Mouse (Mus musculus) embryo, embryonic 10 days (tissue): Measurements from ENCODE around the gene Tmem131.
"Not testable (repeated sequence)": the region's sequence is repeated elsewhere in the genome, so short reads cannot be mapped to it uniquely, and the experiment has no call there.

Source experiments
- DNase-seq: peaks from one replicate; pipeline ENCODE4 v3.0.0-alpha.2; 2015; ENCODE audit warnings: low spot score

The Tmem131 gene

GRCm38 (mm10) chr1:36834090-36834489 is 109.4 kb downstream of the Tmem131 start:
- no peak for DNase-seq

- DNase-seq: peak; percentile 17
Observed at GRCm38 (mm10) chr1:36830913-36831866, 112.3 kb downstream of the Tmem131 start.

GRCm38 (mm10) chr1:36824356-36824755 is 119.1 kb downstream of the Tmem131 start:
- DNase-seq: no peak

- not testable (repeated sequence) for DNase-seq
Observed at GRCm38 (mm10) chr1:36821918-36822317, 121.5 kb downstream of the Tmem131 start.

GRCm38 (mm10) chr1:36815166-36815565 is 128.3 kb downstream of the Tmem131 start:
- no peak for DNase-seq

- DNase-seq: no peak
Observed at GRCm38 (mm10) chr1:36814271-36814903, 129.1 kb downstream of the Tmem131 start.

- no peak for DNase-seq
Observed at GRCm38 (mm10) chr1:36813415-36813814, 130.1 kb downstream of the Tmem131 start.

GRCm38 (mm10) chr1:36811806-36812205 is 131.7 kb downstream of the Tmem131 start:
- DNase-seq: no peak

- no peak for DNase-seq
Observed at GRCm38 (mm10) chr1:36807782-36808565, 135.5 kb downstream of the Tmem131 start.

- no peak for DNase-seq
Observed at GRCm38 (mm10) chr1:36807086-36807485, 136.4 kb downstream of the Tmem131 start.

- DNase-seq: no peak
Observed at GRCm38 (mm10) chr1:36806181-36806905, 137.1 kb downstream of the Tmem131 start.

GRCm38 (mm10) chr1:36804833-36805232 is 138.6 kb downstream of the Tmem131 start:
- no peak for DNase-seq

GRCm38 (mm10) chr1:36804259-36804658 is 139.2 kb downstream of the Tmem131 start:
- DNase-seq: no peak

- DNase-seq: no peak
Observed at GRCm38 (mm10) chr1:36800379-36801011, 143.0 kb downstream of the Tmem131 start.

GRCm38 (mm10) chr1:36797481-36797880 is 146.0 kb downstream of the Tmem131 start:
- no peak for DNase-seq

- no peak for DNase-seq
Observed at GRCm38 (mm10) chr1:36796711-36797110, 146.8 kb downstream of the Tmem131 start.

- DNase-seq: no peak
Observed at GRCm38 (mm10) chr1:36789416-36789815, 154.1 kb downstream of the Tmem131 start.

GRCm38 (mm10) chr1:36786377-36786776 is 157.1 kb downstream of the Tmem131 start:
- no peak for DNase-seq

- peak; percentile 57 for DNase-seq
Observed at GRCm38 (mm10) chr1:36785238-36785641, 158.2 kb downstream of the Tmem131 start.

GRCm38 (mm10) chr1:36784365-36785134 is 158.9 kb downstream of the Tmem131 start:
- peak; percentile 85 for DNase-seq
